Mouse (Mus musculus) testis, postnatal 14 days (tissue): ENCODE measurements around the gene Fkbp10.

ENCODE experiments used
- DNase-seq: peaks from one replicate; pipeline ENCODE4 v3.0.0; 2021; ENCODE audit warnings: low spot score

The Fkbp10 gene

DNA sequence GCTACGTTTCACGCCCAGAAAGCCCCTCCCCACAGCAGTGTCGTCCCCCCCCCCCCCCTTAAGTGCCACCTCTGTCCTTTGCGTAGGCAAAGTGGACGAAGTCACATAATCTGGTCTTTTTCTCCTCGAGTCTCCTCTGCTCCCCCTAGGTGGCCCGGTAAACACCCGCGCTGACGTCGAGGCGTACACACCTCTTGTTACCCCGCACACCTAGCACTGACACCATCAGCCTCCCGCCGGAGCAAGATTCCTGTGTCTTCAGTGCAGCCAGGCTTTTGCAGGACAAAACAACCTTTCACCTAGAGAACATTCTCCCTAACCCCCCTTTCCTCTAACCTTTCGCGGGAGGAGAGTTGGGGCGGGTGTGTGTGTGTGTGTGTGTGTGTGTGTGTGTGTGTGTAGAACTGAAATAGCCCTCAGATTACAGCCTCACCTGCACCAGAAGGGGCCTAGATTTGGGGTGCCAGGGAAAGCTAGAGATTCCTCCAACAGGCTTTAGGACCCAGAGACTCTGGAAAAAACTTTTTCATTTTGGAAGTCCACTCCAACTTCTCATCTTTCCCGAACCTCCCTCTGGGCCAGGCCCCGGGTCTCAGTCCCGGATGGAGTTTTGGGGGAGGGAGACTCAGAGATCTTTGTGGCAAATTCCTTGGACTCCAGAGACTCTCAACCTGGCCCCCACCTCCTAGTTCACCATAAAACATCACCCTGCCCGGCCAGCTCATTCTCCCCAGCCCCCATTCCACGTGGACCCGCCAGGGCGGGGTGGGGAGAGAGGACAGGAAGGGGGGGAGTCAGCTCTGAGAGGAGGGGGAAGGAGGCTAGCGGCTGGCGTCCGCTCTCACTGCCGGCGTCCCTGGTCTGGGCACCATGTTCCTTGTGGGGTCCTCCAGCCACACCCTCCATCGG is at the start of gene Fkbp10:
TSS of gene Fkbp10 (plus strand) at position 784 of the 909 bp plus-strand sequence.
- DNase-seq: peak; percentile 63

DNA sequence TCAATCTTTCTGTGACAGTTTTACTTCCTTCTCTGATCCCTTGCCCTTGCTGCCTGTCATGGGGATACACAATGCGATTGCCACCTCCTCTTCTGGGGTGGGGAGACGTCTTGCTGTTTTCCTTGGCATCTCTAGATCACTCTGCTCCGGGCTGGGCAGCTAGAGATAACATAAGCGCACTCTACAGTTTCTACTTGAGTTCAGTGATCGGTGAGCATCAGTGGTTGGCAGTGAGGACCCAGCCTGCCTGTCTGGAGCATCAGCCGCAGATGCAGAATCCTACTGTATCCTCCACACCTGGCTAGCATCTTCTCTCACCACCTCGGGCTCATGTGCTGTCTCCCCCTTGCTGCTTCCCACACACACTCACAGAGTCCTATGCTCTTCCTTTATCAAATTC is 46.4 kb upstream of the Fkbp10 start:
- no peak for DNase-seq

GRCm38 (mm10) chr11:100369822-100370221 is 45.7 kb upstream of the Fkbp10 start:
- DNase-seq: no peak

DNA sequence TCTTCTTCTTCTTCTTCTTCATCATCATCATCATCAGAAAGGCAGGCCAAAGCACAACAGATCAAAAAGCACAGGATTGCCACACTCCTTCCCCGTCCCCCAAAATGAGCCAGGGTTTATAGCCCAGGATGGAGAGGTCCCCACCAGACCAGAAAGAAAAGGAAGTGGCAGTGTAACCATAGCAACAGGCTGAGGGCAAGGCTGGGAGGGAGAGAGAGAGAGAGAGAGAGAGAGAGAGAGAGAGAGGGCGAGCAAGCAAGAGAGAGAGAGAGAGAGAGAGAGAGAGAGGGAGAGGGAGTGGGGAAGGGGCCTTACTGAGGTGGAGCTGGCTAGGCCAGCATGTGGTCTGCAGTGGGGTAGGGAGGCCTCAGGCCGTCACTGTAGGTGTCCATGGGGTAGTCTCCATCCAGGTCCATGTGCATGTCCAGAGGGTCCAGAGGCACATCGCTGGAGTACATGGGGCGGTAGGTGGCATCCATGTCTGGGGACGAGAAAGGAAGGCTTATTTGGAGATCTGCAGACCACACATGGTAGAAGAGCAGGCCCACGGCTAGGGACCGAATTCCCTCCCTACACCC is 43.4 kb upstream of the Fkbp10 start:
- no peak for DNase-seq

DNA sequence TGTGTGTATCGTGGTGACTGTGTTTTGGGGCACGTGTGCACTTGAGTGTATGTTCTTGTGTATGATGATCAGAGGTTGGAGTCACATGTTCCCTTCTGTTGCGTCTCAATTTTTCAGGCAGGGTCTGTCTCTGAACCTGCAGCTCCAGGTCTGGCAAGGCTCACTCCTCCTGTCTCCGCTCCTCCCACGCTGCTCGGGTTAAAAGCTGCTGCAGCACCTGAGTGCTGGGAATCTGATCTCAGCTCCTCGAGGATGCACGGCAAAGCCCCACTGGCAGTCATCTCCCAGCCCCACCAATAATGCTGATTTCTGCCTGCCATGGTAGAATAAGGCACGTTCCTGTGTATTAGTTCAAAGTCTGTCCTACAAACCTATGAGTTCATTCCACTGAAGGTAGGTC is 40.4 kb upstream of the Fkbp10 start:
- DNase-seq: no peak

DNA sequence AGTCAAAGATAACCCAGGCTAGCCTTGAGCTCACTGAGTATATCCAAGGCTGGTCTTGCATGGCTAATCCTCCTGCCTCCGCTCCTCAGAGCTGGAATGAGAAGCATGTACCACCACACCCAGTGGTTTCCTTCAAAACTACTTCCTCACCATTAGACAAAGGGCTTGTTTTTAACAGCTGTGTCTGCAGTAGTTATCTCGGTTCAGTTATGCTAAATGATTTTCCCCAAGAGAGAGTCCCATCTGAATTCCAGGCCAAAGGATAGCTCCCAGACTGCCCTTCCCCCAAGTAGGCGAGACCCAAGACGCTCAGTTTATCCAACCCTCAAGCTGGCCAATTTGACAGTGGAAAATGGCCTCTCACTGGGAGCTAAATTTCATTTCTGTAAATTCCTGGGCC is 39.5 kb upstream of the Fkbp10 start:
- DNase-seq: no peak

DNA sequence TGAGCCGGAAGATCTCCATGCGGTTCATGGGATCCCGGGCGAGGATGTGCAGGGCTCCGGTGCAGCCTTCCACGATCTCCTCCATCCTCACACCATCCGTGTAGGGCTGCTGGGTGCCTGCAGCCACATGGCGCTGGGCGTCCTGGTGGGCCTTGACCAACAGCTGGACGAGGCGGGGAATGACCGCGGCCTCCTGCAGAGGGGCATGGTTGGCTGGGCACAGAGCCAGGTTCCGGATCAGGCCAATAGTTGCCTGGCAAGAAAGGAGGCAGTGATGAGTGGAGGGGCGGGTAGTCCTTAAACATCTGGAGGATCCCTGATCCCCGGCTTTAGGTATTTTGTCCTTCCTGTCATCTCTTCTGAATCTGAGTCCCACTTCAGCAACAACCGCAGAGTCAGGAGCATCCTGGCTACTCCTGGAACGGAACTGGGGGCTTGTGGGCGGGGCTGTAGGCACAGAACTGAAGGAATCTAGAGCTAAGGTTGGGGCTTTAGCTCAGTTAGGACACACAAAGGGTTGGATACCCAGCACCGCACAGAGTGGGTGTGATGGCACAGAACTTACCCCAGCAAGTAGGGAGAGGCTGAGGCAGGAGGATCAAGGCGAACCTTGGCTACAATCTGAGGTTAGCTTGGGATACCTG is 38.6 kb upstream of the Fkbp10 start:
- DNase-seq: no peak

DNA sequence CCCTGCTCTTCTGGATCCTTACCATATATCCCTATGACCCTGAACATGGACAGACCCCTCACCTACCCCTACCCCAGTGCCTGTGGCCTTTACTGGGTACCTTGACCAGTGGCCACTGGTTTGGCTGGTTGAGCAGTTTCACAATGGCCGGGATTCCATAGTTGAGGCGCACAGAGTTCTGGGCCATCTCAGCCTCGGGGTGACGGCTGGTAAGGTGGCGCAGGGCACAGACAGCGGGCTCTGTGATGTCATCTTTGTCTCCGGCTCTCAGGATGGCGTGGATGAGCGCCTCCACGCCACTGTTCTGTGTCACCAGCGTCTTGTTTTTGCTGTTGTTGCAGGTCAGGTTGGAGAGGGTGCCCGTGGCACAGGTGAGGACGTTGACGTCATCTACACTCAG is 37.5 kb upstream of the Fkbp10 start:
- DNase-seq: no peak

DNA sequence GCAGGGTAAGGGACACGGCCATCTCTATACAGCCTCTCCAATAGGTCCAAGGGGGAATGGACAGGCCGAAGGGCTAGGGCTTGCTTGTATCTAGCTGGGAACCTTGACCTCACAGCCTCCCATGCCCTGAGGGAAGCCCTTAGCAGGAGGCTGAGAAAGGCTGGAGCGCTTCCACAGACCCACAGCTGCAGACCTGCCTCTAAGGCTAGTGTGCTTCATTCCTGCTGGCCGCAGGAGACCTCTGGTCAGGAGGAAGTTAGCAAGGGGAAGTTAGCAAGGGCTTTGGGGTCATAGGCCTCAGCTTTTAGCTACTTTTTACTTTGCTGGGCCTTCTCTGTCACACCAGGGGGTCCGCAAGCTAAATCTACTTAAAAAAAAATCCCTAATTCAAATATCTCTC is 37.1 kb upstream of the Fkbp10 start:
- no peak for DNase-seq

DNA sequence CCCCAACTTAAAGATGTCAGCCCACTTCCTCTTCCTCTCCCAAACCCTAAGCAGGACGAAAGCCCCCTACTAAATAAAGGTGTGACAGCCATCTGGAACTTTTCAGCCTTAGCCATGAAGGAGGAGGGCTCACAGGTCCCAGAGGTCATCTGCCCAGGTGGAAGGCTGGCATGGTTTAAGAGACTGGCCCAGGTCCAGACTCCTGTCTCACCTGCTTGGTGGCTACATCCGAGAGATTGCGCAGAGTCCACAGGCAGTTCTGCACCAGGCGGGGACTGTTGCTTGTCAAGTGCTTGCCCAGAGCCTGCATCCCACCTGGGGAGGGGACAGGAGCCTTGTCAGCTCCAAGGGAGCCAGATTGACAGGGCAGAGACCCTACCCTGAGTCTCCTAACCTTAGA is 36.2 kb upstream of the Fkbp10 start:
- no peak for DNase-seq

GRCm38 (mm10) chr11:100382682-100383081 is 32.8 kb upstream of the Fkbp10 start:
- DNase-seq: no peak

- no peak for DNase-seq
Measured at GRCm38 (mm10) chr11:100385016-100385415, 30.5 kb upstream of the Fkbp10 start.

- no peak for DNase-seq
Measured at GRCm38 (mm10) chr11:100386586-100386985, 28.9 kb upstream of the Fkbp10 start.

DNA sequence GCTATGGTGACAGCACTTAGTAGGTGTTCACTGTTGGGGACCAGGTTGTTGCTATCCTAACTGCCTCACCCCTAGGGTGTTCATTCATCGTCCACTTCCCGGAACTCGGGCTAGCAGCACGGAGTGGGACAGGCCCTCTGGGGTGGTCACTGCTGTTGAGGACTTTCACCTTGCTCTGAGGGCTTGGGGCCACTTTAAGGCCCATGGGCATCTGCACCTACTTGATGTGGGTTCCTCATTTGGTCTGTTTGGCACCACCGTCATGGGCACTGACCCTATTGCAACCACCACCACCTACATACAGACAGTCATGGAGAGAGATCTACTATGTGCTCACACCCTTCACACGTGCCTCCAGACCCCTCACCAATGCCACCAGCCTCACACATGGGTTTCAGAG is 28.4 kb upstream of the Fkbp10 start:
- no peak for DNase-seq

DNA sequence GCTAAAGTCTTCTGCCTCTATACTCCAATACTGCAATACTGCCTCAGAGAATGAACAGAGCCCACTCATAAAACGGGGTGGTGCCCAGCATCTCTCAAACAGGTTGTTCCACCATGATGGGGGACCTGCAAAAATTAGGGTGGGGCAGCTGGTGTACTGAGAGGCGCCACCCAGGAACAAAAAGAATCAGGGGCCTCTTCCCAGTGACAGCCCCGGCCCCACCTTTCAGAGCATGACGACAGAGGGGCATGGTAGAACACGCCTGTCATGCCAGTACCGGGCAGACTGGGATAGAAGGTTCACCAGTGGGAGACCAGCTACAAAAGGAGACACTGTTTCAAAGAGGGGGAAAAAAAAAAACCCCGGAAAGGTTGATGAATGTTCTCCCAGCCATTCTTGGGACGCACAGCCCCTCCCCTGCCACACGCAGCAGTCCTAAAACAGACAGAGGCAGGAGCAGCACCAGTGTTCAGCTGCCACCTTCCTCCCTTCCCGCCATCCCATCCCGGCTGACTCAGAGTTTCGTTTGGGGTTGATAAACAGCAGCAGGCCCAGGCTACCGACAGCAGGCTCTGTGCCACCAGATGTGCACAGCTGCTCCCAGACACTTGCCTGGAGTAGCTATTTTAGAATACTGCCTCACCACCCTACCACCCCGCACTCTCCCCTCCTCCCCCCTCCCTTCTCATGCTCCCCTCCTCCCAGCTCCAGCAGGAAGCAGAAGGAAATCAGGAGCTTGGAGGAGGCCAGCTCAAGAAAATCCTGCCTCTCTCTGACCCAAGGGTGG is 27.7 kb upstream of the Fkbp10 start:
- DNase-seq: no peak

GRCm38 (mm10) chr11:100388588-100388987 is 26.9 kb upstream of the Fkbp10 start:
- no peak for DNase-seq

- no peak for DNase-seq
Measured at GRCm38 (mm10) chr11:100389931-100390445, 25.5 kb upstream of the Fkbp10 start.

DNA sequence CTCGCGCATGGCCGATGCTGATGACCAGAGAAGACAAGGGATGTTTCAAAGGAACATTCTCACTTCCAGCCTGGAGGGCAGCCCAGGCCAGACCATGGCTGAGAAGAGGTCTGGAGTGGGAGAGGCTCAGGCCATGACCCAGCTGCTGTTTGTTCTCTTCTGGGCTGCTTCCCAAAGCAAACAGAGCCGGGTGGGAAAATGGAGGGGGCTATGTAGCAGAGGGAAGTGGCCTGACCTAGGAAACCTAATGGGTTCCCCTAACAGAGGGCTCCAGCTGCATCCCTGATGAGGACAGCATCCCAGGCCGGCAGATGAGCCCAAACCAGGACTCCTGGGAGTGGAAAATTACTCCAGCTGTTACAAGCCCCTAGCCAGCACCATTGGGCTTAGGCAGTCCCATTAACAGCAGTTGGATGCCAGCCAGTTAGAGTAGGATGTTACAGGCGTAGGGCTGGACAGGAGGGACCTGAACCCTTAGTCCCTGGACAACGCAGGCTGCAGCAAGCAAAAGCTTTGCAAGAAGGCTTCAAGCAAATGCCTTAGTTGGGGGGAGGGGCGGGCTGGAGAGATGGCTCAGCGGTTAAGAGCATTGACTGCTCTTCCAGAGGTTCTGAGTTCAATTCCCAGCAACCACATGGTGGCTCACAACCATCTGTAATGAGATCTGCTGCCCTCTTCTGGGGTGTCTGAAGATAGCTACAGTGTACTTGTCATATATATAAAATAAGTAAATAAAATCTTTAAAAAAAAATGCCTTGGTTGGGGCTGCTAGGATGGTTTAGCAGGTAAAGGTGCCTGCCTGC is 24.2 kb upstream of the Fkbp10 start:
- DNase-seq: peak; percentile 61

GRCm38 (mm10) chr11:100391884-100392345 is 23.6 kb upstream of the Fkbp10 start:
- DNase-seq: no peak

GRCm38 (mm10) chr11:100392958-100393357 is 22.5 kb upstream of the Fkbp10 start:
- DNase-seq: no peak

GRCm38 (mm10) chr11:100393733-100394132 is 21.8 kb upstream of the Fkbp10 start:
- DNase-seq: no peak
